Mouse (Mus musculus) hindbrain, embryonic 10.5 days (tissue): ENCODE measurements around the gene Gm45521. TPM values are rescaled to one million over a fixed set of nuclear protein-coding genes. Genes with fewer than 3 reads are reported as not detected.
"Not testable (repeated sequence)": the region's sequence is repeated elsewhere in the genome, so short reads cannot be mapped to it uniquely, and the experiment has no call there.

Experiments used
- DNase-seq: peaks from one replicate; pipeline ENCODE4 v3.0.0-alpha.2; 2017; ENCODE audit warnings: low spot score
- H3K27ac ChIP-seq: fragments of 300-500 bp; sonication (generic); 2 replicates; pipeline ENCODE4 v1.5.1; 2016; ENCODE audit warnings: mild to moderate bottlenecking, moderate library complexity
- H3K27me3 ChIP-seq: fragments of 300-500 bp; sonication (generic); 2 replicates; pipeline ENCODE4 v1.6.1; 2016; ENCODE audit warnings: mild to moderate bottlenecking; ENCODE audit not compliant: poor library complexity, insufficient read depth, severe bottlenecking
- H3K36me3 ChIP-seq: fragments of 300-500 bp; sonication (generic); 2 replicates; pipeline ENCODE4 v1.6.1; 2016; ENCODE audit warnings: mild to moderate bottlenecking, moderate library complexity
- H3K4me1 ChIP-seq: fragments of 300-500 bp; sonication (generic); replicated peaks from 2 replicates; pipeline ENCODE4 v1.6.1; 2016; ENCODE audit warnings: mild to moderate bottlenecking
- H3K4me3 ChIP-seq: fragments of 300-500 bp; sonication (generic); 2 replicates; pipeline ENCODE4 v1.5.1; 2016; ENCODE audit warnings: mild to moderate bottlenecking, moderate library complexity
- H3K9me3 ChIP-seq: fragments of 300-500 bp; sonication (generic); 2 replicates; pipeline ENCODE4 v1.6.1; 2016; ENCODE audit warnings: mild to moderate bottlenecking, moderate library complexity
- WGBS: fragments of 180-500 bp; shearing (Covaris S2); methylation state at CpG from one replicate; pipeline ENCODE4 v1.1.7; 2016; 5-methylcytosine and 5-hydroxymethylcytosine counted together
- polyA plus RNA-seq: library from polyadenylated mRNA; unstranded; fragments of >200 nt; fragmentation: Nextera tagmentation; extraction: Ambion mirVana; gene quantifications from 2 replicates; pipeline ENCODE4 v1.2.1, GENCODE M21; 2016

Gm45521 gene
- polyA plus RNA-seq, 1 experiment from 2014 or later, result 0.56 TPM

- 71% methylated on average over 3 of the region's 3 CpGs for WGBS
- peaks cover 28% of the 10 kb centered on the region for H3K4me1 ChIP-seq
Observed at GRCm38 (mm10) chr14:8006061-8006460, 49.0 kb downstream of the Gm45521 start.

GRCm38 (mm10) chr14:8007084-8007483 lies 50.0 kb downstream of the Gm45521 start:
- Histone ChIP-seq H3K4me3 (no peak overlapping the region), H3K27ac (no peak overlapping the region), H3K4me1 (peaks cover 21% of the 10 kb centered on the region), H3K36me3 (no peaks in the 10 kb centered on the region), H3K27me3 (peaks cover 18% of the 10 kb centered on the region), H3K9me3 (no peaks in the 10 kb centered on the region)
- no peak for DNase-seq

More at GRCm38 (mm10) chr14:8006061-8006460, 49.0 kb downstream of the Gm45521 start:
- DNase-seq, H3K9me3 ChIP-seq, H3K27ac ChIP-seq, H3K4me3 ChIP-seq, H3K36me3 ChIP-seq: not testable (repeated sequence)
- peaks cover 28% of the 10 kb centered on the region for H3K27me3 ChIP-seq

GRCm38 (mm10) chr14:8007486-8007885 lies 50.4 kb downstream of the Gm45521 start:
- Histone ChIP-seq H3K27me3 (peaks cover 14% of the 10 kb centered on the region; the same call in 1 of the 2 replicates), H3K27ac (no peak overlapping the region), H3K4me3 (no peak overlapping the region), H3K36me3 (no peaks in the 10 kb centered on the region), H3K9me3 (no peaks in the 10 kb centered on the region), H3K4me1 (peaks cover 17% of the 10 kb centered on the region)
- DNase-seq, result no peak
- 90% methylated on average over 2 of the region's 2 CpGs for WGBS

- peaks cover 11% of the 10 kb centered on the region; the same call in 1 of the 2 replicates for H3K27me3 ChIP-seq
- WGBS, result 91% methylated on average over 10 of the region's 10 CpGs
- H3K4me1 ChIP-seq, result peaks cover 18% of the 10 kb centered on the region
- no peaks in the 10 kb centered on the region for H3K9me3 ChIP-seq
- no peak overlapping the region for H3K27ac ChIP-seq
- H3K4me3 ChIP-seq, result no peak overlapping the region
- no peaks in the 10 kb centered on the region for H3K36me3 ChIP-seq
- no peak for DNase-seq
Observed at GRCm38 (mm10) chr14:8007923-8008322, 50.8 kb downstream of the Gm45521 start.

Other genes with a start within 250 kb of the Gm45521 start
- gene Gm26661, start 165.7 kb upstream of the Gm45521 start, polyA plus RNA-seq, result not detected in 2 replicates
- gene Flnb, start 139.3 kb upstream of the Gm45521 start, polyA plus RNA-seq, result 17.2 and 19.8 TPM in 2 replicates
- 0.07 TPM in 1 of 2 replicates, not detected in the other for gene Dnase1l3, start 37.3 kb downstream of the Gm45521 start, polyA plus RNA-seq
- gene Abhd6, start 45.6 kb downstream of the Gm45521 start, polyA plus RNA-seq, result 14.8 and 15.1 TPM in 2 replicates
- 47.1 and 50.6 TPM in 2 replicates for gene Rpp14, start 123.1 kb downstream of the Gm45521 start, polyA plus RNA-seq
- gene Pxk, start 140.9 kb downstream of the Gm45521 start, polyA plus RNA-seq, result 19.8 and 23.8 TPM in 2 replicates
- 212 and 213 TPM in 2 replicates for gene Pdhb, start 215.7 kb downstream of the Gm45521 start, polyA plus RNA-seq